Mouse (Mus musculus): ENCODE measurements around the gene Grin2c. TPM values are rescaled to one million over a fixed set of nuclear protein-coding genes. Genes with fewer than 3 reads are reported as not detected.

The Grin2c gene
- polyA plus RNA-seq, 1 experiment from 2014 or later = 0.18 TPM

DNA sequence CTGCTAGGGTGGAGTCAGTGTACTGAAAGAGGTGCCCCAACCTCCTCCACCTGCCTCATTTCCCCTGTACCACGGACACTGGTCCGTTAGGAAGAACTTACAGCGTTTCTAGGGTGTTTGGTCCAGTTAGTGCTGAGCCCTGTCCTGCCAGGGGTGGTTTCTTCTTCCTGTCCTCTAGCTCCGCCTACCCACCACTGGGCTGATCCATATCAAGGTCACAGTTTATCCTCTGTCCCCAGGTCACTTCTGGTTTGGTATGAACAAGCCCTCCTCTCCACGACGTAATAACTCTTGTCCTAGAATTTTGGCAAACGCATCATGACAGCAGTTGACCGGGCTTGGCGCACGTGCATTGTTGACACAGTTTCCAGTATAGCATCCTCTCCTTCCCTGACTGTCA lies 47.4 kb downstream of the Grin2c start:
- WGBS = 90% methylated on average over 10 of the region's 10 CpGs
- Histone ChIP-seq H3K4me1 (replicated peaks) (peaks cover 68% of the 10 kb centered on the region), H3K36me3 (no peaks in the 10 kb centered on the region), H3K27ac (no peak overlapping the region), H3K9me3 (no peaks in the 10 kb centered on the region), H3K4me3 (no peak overlapping the region), H3K27me3 (ENCODE audit: insufficient read depth, poor library complexity, severe bottlenecking) (peaks cover 15% of the 10 kb centered on the region)
- DNase-seq (ENCODE audit: low spot score) = no peak

DNA sequence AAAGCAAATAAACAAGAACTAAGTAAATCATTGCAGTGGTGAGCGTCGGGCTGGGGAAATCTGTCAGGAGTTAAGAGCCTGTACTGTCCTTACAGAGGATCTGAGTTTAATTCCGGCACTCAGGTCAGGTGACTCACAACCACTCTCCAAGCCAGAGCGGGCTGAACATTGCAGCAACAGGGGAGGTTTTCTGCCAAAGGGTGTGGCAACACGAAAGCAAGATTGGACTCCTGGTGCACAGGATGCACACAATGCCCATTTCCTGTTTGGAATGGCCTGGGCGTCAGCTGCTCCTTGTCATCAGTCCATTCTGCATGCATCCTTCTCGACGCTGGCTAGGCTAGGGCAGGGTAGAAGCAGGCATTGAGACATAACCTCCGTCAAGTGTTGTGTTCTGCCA lies 47.8 kb downstream of the Grin2c start:
- H3K27me3 ChIP-seq (ENCODE audit: insufficient read depth, poor library complexity, severe bottlenecking) = peaks cover 15% of the 10 kb centered on the region
- 76% methylated on average over 9 of the region's 9 CpGs for WGBS
- no peaks in the 10 kb centered on the region for H3K9me3 ChIP-seq
- no peak overlapping the region for H3K27ac ChIP-seq
- no peaks in the 10 kb centered on the region for H3K36me3 ChIP-seq
- no peak overlapping the region for H3K4me3 ChIP-seq
- DNase-seq (ENCODE audit: low spot score) = no peak
- peaks cover 67% of the 10 kb centered on the region for H3K4me1 ChIP-seq (replicated peaks)

GRCm38 (mm10) chr11:115217439-115218410 lies 49.3 kb downstream of the Grin2c start:
- Histone ChIP-seq H3K4me3 (no peak overlapping the region), H3K36me3 (no peaks in the 10 kb centered on the region), H3K4me1 (replicated peaks) (peaks cover 57% of the 10 kb centered on the region), H3K27me3 (ENCODE audit: insufficient read depth, poor library complexity, severe bottlenecking) (0 out of 2 replicates have a peak, but pooled peaks cover 4% of the 10 kb centered on the region), H3K9me3 (no peaks in the 10 kb centered on the region), H3K27ac (no peak overlapping the region)
- DNase-seq (ENCODE audit: low spot score) = no peak
- 73% methylated on average over 18 of the region's 18 CpGs for WGBS

DNA sequence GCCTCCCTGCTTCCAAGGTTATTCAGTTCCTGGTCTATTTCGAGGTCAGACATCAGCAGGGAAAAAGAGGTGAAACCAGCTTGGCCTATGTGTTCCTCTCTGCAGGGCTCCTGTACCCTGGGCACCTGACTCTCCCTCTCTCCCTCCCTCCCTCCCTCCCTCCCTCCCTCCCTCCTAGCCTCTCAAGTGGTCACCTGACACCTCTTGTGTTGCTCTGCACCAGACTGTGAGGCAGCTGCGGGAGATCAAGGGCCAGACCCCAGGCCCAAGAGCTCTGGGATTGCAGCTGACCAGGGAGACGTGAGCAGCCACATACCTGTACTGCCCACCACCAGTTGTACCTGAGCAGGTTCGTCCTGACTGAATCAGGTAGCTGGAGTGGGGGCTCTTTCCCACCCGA lies 51.9 kb downstream of the Grin2c start:
- H3K9me3 ChIP-seq = no peaks in the 10 kb centered on the region
- H3K27me3 ChIP-seq (ENCODE audit: insufficient read depth, poor library complexity, severe bottlenecking) = no peaks in the 10 kb centered on the region
- no peak overlapping the region for H3K4me3 ChIP-seq
- 0 out of 2 replicates have a peak overlapping the region, but pooled peaks have one; percentile 40 for H3K27ac ChIP-seq
- H3K36me3 ChIP-seq = no peaks in the 10 kb centered on the region
- 43% methylated on average over 5 of the region's 5 CpGs for WGBS
- DNase-seq (ENCODE audit: low spot score) = no peak
- H3K4me1 ChIP-seq (replicated peaks) = peaks cover 70% of the 10 kb centered on the region

DNA sequence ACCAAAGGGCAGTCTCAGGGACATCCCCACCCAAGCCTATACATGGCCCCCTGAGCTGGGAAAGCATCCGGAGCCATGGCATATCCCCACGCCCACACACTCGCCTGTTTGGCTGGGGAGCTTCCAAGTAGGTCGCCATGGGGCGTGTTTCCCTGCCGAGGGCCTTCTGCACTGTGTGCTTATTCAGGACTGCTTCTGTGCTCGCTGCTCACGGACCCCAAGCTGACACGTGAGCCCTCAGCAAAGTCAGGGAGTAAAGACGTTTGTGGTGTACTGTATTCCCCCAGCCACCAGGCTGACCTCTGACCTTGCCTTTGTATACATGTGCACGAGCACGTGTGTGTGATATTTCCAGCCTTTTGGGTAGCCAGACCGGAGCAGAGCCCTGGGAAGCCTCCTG lies 54.9 kb downstream of the Grin2c start:
- Histone ChIP-seq H3K27ac (peak overlapping the region; percentile 2; the same call in 1 of the 2 replicates), H3K4me1 (replicated peaks) (peaks cover 74% of the 10 kb centered on the region), H3K27me3 (ENCODE audit: insufficient read depth, poor library complexity, severe bottlenecking) (peaks cover 2% of the 10 kb centered on the region; the same call in 1 of the 2 replicates), H3K9me3 (no peaks in the 10 kb centered on the region), H3K36me3 (peaks cover 23% of the 10 kb centered on the region), H3K4me3 (no peak overlapping the region)
- WGBS = 48% methylated on average over 13 of the region's 13 CpGs
- no peak for DNase-seq (ENCODE audit: low spot score)

GRCm38 (mm10) chr11:115209958-115210357 lies 57.1 kb downstream of the Grin2c start:
- Histone ChIP-seq H3K27me3 (ENCODE audit: insufficient read depth, poor library complexity, severe bottlenecking) (peaks cover 9% of the 10 kb centered on the region), H3K27ac (peak overlapping the region; percentile 59), H3K9me3 (no peaks in the 10 kb centered on the region), H3K4me3 (no peak overlapping the region), H3K4me1 (replicated peaks) (peaks cover 85% of the 10 kb centered on the region), H3K36me3 (peaks cover 45% of the 10 kb centered on the region)
- no peak for DNase-seq (ENCODE audit: low spot score)
- WGBS = 76% methylated on average over 7 of the region's 7 CpGs

DNA sequence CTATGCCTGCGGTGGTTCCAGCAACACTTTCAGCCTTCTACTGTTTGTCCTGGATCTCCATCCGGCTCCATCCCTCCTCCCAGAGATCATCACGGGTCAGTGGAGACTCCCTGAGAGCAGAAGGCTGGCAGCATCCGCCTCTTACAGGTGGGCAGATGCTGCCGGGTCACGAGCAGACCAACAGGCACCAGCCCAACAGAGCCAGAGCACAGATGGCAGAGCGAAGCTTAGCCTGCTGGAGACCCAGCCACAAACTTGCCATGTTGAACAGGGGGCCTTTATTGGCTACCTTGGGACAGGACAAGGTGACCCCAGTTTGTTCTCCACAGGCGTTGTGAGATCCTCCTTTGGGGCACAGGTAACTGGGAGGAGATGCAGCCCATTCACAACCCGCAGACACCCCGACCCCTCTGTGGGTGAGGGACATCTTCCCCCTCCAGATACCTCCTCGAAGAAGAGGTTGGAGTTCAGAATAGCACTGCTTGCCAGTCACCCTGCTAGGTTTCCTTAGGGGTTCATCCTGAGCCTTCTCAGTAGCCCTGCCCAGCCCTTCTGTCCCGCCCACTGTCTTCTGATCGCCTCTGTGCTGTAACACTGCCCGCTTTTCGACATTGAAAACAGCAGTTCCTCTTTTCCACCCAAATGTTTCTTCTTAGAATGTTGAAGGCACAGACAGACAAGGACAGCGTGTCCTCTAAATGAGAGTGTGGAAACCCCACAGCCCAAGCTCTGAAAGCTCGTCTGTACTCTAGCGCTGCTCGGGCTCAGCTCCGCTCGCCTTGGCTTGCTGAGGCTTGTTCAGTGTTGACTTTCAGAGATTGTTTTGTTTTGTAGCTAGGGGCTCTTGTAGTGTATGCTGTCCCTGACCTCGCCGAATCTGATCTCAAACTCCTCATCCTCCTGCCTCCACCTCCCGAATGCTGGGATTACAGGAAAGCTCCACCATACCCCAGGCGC lies 58.0 kb downstream of the Grin2c start:
- H3K27ac ChIP-seq = peak overlapping the region; percentile 59
- H3K4me1 ChIP-seq (replicated peaks) = peaks cover 79% of the 10 kb centered on the region
- 77% methylated on average over 25 of the region's 25 CpGs for WGBS

GRCm38 (mm10) chr11:115208126-115208525 lies 58.9 kb downstream of the Grin2c start:
- peaks cover 48% of the 10 kb centered on the region for H3K36me3 ChIP-seq
- peaks cover 76% of the 10 kb centered on the region for H3K4me1 ChIP-seq (replicated peaks)
- H3K27ac ChIP-seq = no peak overlapping the region
- no peaks in the 10 kb centered on the region for H3K9me3 ChIP-seq
- no peak for DNase-seq (ENCODE audit: low spot score)
- H3K4me3 ChIP-seq = no peak overlapping the region
- H3K27me3 ChIP-seq (ENCODE audit: insufficient read depth, poor library complexity, severe bottlenecking) = peaks cover 9% of the 10 kb centered on the region
- 84% methylated on average over 12 of the region's 12 CpGs for WGBS

More for the DNA sequence above, 58.0 kb downstream of the Grin2c start:
- no peak for DNase-seq (ENCODE audit: low spot score)
- no peak overlapping the region for H3K4me3 ChIP-seq
- peaks cover 9% of the 10 kb centered on the region for H3K27me3 ChIP-seq (ENCODE audit: insufficient read depth, poor library complexity, severe bottlenecking)
- H3K36me3 ChIP-seq = peaks cover 48% of the 10 kb centered on the region
- no peaks in the 10 kb centered on the region for H3K9me3 ChIP-seq

DNA sequence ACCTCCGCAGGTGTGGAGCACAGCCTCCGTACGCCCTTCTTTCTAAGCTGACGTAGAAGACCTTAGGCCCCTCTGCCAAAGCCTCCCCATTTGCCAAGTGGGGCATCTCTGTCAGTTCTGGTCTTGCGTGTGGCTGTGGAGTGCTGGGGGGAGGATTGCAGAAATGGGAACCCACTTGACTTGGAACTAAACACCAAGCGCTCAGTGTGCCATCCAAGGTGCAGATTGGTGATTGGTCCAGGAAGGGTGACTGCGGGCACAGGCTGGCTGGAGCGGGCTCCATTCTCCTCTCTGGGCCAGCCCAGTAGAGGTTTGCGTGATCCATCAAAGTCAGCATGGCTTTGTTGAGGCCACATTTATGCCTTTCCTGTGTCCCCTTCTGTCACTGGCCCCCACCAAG lies 64.3 kb downstream of the Grin2c start:
- H3K36me3 ChIP-seq = peaks cover 59% of the 10 kb centered on the region
- H3K4me1 ChIP-seq (replicated peaks) = peaks cover 48% of the 10 kb centered on the region
- 93% methylated on average over 9 of the region's 9 CpGs for WGBS
- no peak for DNase-seq (ENCODE audit: low spot score)
- H3K27ac ChIP-seq = peak overlapping the region; percentile 45; the same call in 1 of the 2 replicates
- peaks cover 9% of the 10 kb centered on the region for H3K27me3 ChIP-seq (ENCODE audit: insufficient read depth, poor library complexity, severe bottlenecking)
- no peak overlapping the region for H3K4me3 ChIP-seq
- H3K9me3 ChIP-seq = no peaks in the 10 kb centered on the region

DNA sequence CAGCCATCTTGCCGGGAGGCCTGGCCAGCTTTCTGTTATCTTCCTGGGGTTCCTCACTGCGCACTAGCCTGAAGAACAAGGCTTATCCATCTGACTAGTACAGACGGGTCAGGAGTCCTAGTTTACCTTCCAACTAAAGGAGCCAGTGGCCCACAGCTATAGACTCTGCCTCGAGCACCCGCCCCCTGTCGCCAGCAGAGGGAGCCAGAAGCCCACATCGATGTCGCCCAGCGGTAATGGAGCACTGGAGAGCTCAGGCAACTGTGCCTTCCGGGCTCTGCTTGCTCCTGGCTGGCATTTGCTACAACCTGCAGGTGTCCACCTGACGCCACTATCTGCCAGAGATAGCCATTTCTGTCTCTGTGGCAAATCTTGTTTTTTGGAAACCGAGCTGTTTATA lies 64.7 kb downstream of the Grin2c start:
- H3K4me3 ChIP-seq = no peak overlapping the region
- peak overlapping the region; percentile 45; the same call in 1 of the 2 replicates for H3K27ac ChIP-seq
- peaks cover 43% of the 10 kb centered on the region for H3K4me1 ChIP-seq (replicated peaks)
- H3K9me3 ChIP-seq = no peaks in the 10 kb centered on the region
- peaks cover 7% of the 10 kb centered on the region for H3K27me3 ChIP-seq (ENCODE audit: insufficient read depth, poor library complexity, severe bottlenecking)
- peak; percentile 85 for DNase-seq (ENCODE audit: low spot score)
- peaks cover 58% of the 10 kb centered on the region for H3K36me3 ChIP-seq
- WGBS = 16% methylated on average over 12 of the region's 12 CpGs

- Histone ChIP-seq H3K27me3 (ENCODE audit: insufficient read depth, poor library complexity, severe bottlenecking) (peaks cover 2% of the 10 kb centered on the region), H3K4me3 (no peak overlapping the region), H3K36me3 (peaks cover 44% of the 10 kb centered on the region), H3K9me3 (no peaks in the 10 kb centered on the region), H3K4me1 (replicated peaks) (peaks cover 25% of the 10 kb centered on the region), H3K27ac (no peak overlapping the region)
- no peak for DNase-seq (ENCODE audit: low spot score)
- 89% methylated on average over 4 of the region's 4 CpGs for WGBS
These were observed 66.5 kb downstream of the Grin2c start for GRCm38 (mm10) chr11:115200520-115200919.
